Mouse (Mus musculus) forebrain, embryonic 11.5 days (tissue): ENCODE data around the gene Coro1c. TPM values are rescaled to one million over a fixed set of nuclear protein-coding genes. Genes with fewer than 3 reads are reported as not detected.

Source experiments
- ATAC-seq: fragments of 200-750 bp; cut with Nextera tagmentation; replicated peaks from 2 replicates; pipeline ENCODE4 v1.8.0; 2017; ENCODE audit warnings: moderate TSS enrichment; ENCODE audit not compliant: low FRiP score
- DNase-seq: peaks from one replicate; pipeline ENCODE4 v3.0.0-alpha.2; 2017; ENCODE audit warnings: low spot score
- H3K27ac ChIP-seq: fragments of 300-500 bp; sonication (generic); 2 replicates; pipeline ENCODE4 v1.5.1; 2014; ENCODE audit warnings: low read depth, low read length
- H3K27me3 ChIP-seq: fragments of 300-500 bp; sonication (generic); 2 replicates; pipeline ENCODE4 v1.6.1; 2014; ENCODE audit warnings: mild to moderate bottlenecking, low read length, mixed read lengths; ENCODE audit not compliant: control insufficient read depth, insufficient read depth
- H3K36me3 ChIP-seq: fragments of 300-500 bp; sonication (generic); 2 replicates; pipeline ENCODE4 v1.6.1; 2014; ENCODE audit warnings: mild to moderate bottlenecking, low read length, moderate library complexity, mixed read lengths; ENCODE audit not compliant: control insufficient read depth, insufficient read depth
- H3K4me1 ChIP-seq: fragments of 300-500 bp; sonication (generic); replicated peaks from 2 replicates; pipeline ENCODE4 v1.6.1; 2014; ENCODE audit warnings: low read length, mixed read lengths; ENCODE audit not compliant: control insufficient read depth, insufficient read depth
- H3K4me2 ChIP-seq: fragments of 300-500 bp; sonication (generic); 2 replicates; pipeline ENCODE4 v1.6.1; 2014; ENCODE audit warnings: low read depth, mild to moderate bottlenecking, low read length, moderate library complexity, mixed read lengths; ENCODE audit not compliant: severe bottlenecking
- H3K4me3 ChIP-seq: fragments of 300-500 bp; sonication (generic); 2 replicates; pipeline ENCODE4 v1.5.1; 2014; ENCODE audit warnings: low read depth, low read length
- H3K9ac ChIP-seq: fragments of 300-500 bp; sonication (generic); 2 replicates; pipeline ENCODE4 v1.6.1; 2014; ENCODE audit warnings: low read length
- H3K9me3 ChIP-seq: fragments of 300-500 bp; sonication (generic); 2 replicates; pipeline ENCODE4 v1.6.1; 2016; ENCODE audit warnings: low read length, mixed read lengths; ENCODE audit not compliant: control insufficient read depth
- WGBS: fragments of 180-500 bp; shearing (Covaris S2); extraction: QIAGEN DNeasy Blood & Tissue Kit; methylation state at CpG from one replicate; pipeline ENCODE4 v1.1.7; 2014; 5-methylcytosine and 5-hydroxymethylcytosine counted together
- polyA plus RNA-seq: library from polyadenylated mRNA; unstranded; fragments of >200 nt; fragmentation: Nextera tagmentation; extraction: Ambion mirVana; gene quantifications from 2 replicates; pipeline ENCODE4 v1.2.1, GENCODE M21; 2014

Coro1c gene
- polyA plus RNA-seq, 1 experiment from 2014 or later, result 231 TPM

- Histone ChIP-seq H3K27me3 (no peaks in the 10 kb centered on the region), H3K27ac (no peak overlapping the region), H3K4me1 (no peaks in the 10 kb centered on the region), H3K4me2 (no peak overlapping the region), H3K36me3 (no peaks in the 10 kb centered on the region), H3K9me3 (no peaks in the 10 kb centered on the region; the same call in 1 of the 2 replicates), H3K9ac (no peak overlapping the region), H3K4me3 (no peak overlapping the region)
- DNase-seq, result no peak
- ATAC-seq, result no peak
- WGBS, result 46% methylated on average over 10 of the region's 10 CpGs
Observed at GRCm38 (mm10) chr5:113806414-113806813, 102.1 kb downstream of the Coro1c start.

GRCm38 (mm10) chr5:113805301-113805700 is 103.3 kb downstream of the Coro1c start:
- Histone ChIP-seq H3K9ac (no peak overlapping the region), H3K9me3 (no peaks in the 10 kb centered on the region), H3K4me2 (no peak overlapping the region), H3K27ac (no peak overlapping the region), H3K36me3 (no peaks in the 10 kb centered on the region), H3K4me1 (peaks cover 3% of the 10 kb centered on the region; the same call in 1 of the 2 replicates), H3K4me3 (no peak overlapping the region), H3K27me3 (peaks cover 2% of the 10 kb centered on the region; the same call in 1 of the 2 replicates)
- no peak for DNase-seq
- ATAC-seq, result no peak
- 89% methylated on average over 9 of the region's 9 CpGs for WGBS

- Histone ChIP-seq H3K4me2 (no peak overlapping the region), H3K9me3 (no peaks in the 10 kb centered on the region), H3K9ac (no peak overlapping the region), H3K4me1 (peaks cover 5% of the 10 kb centered on the region; the same call in 1 of the 2 replicates), H3K27me3 (peaks cover 2% of the 10 kb centered on the region; the same call in 1 of the 2 replicates), H3K36me3 (no peaks in the 10 kb centered on the region), H3K4me3 (no peak overlapping the region), H3K27ac (no peak overlapping the region)
- 64% methylated on average over 7 of the region's 7 CpGs for WGBS
- no peak for DNase-seq
- no peak for ATAC-seq
Observed at GRCm38 (mm10) chr5:113804395-113804966, 104.1 kb downstream of the Coro1c start.

- peaks cover 2% of the 10 kb centered on the region; the same call in 1 of the 2 replicates for H3K27me3 ChIP-seq
- WGBS, result 4% methylated on average over 11 of the region's 11 CpGs
- DNase-seq (peak; percentile 77), ATAC-seq (peak; percentile 65; the same call in 1 of the 2 replicates)
- H3K4me2 ChIP-seq, result peak within 1 kb of the TSS; percentile 15; the same call in 1 of the 2 replicates
- H3K9ac ChIP-seq, result peak within 1 kb of the TSS; percentile 17; the same call in 1 of the 2 replicates
- H3K36me3 ChIP-seq, result no peaks in the 10 kb centered on the region
- peaks cover 7% of the 10 kb centered on the region; the same call in 1 of the 2 replicates for H3K4me1 ChIP-seq
- H3K9me3 ChIP-seq, result no peaks in the 10 kb centered on the region
- 0 out of 2 replicates have a peak within 1 kb of the TSS, but pooled peaks have one; percentile 4 for H3K4me3 ChIP-seq
- H3K27ac ChIP-seq, result no peak within 1 kb of the TSS
Observed at GRCm38 (mm10) chr5:113800280-113800679, 108.3 kb downstream of the Coro1c start, which contains the start of gene Tmem119. Gene Tmem119 (minus strand): TSS chr5:113800516.

- H3K27ac ChIP-seq, result no peak overlapping the region
- 53% methylated on average over 5 of the region's 5 CpGs for WGBS
- peaks cover 2% of the 10 kb centered on the region; the same call in 1 of the 2 replicates for H3K27me3 ChIP-seq
- 0 out of 2 replicates have a peak overlapping the region, but pooled peaks have one; percentile 15 for H3K4me2 ChIP-seq
- no peak for ATAC-seq
- DNase-seq, result no peak
- H3K9me3 ChIP-seq, result no peaks in the 10 kb centered on the region
- H3K36me3 ChIP-seq, result no peaks in the 10 kb centered on the region
- no peak overlapping the region for H3K9ac ChIP-seq
- 0 out of 2 replicates have a peak overlapping the region, but pooled peaks have one; percentile 4 for H3K4me3 ChIP-seq
- H3K4me1 ChIP-seq, result peaks cover 7% of the 10 kb centered on the region; the same call in 1 of the 2 replicates
Observed at GRCm38 (mm10) chr5:113799691-113800090, 108.9 kb downstream of the Coro1c start.

GRCm38 (mm10) chr5:113798525-113798924 is 110.0 kb downstream of the Coro1c start:
- H3K4me2 ChIP-seq, result no peak overlapping the region
- no peaks in the 10 kb centered on the region for H3K9me3 ChIP-seq
- H3K36me3 ChIP-seq, result no peaks in the 10 kb centered on the region
- H3K4me3 ChIP-seq, result no peak overlapping the region
- peaks cover 2% of the 10 kb centered on the region; the same call in 1 of the 2 replicates for H3K27me3 ChIP-seq
- H3K9ac ChIP-seq, result no peak overlapping the region
- no peak overlapping the region for H3K27ac ChIP-seq
- ATAC-seq (no peak), DNase-seq (no peak)
- WGBS, result 85% methylated on average over 9 of the region's 9 CpGs
- H3K4me1 ChIP-seq, result peaks cover 7% of the 10 kb centered on the region; the same call in 1 of the 2 replicates

- H3K27ac ChIP-seq, result no peak overlapping the region
- peaks cover 2% of the 10 kb centered on the region; the same call in 1 of the 2 replicates for H3K27me3 ChIP-seq
- no peaks in the 10 kb centered on the region for H3K9me3 ChIP-seq
- ATAC-seq (no peak), DNase-seq (no peak)
- peaks cover 7% of the 10 kb centered on the region; the same call in 1 of the 2 replicates for H3K4me1 ChIP-seq
- no peak overlapping the region for H3K4me3 ChIP-seq
- 9% methylated on average over 19 of the region's 19 CpGs for WGBS
- no peaks in the 10 kb centered on the region for H3K36me3 ChIP-seq
- no peak overlapping the region for H3K9ac ChIP-seq
- no peak overlapping the region; the same call in 1 of the 2 replicates for H3K4me2 ChIP-seq
Observed at GRCm38 (mm10) chr5:113797149-113797882, 111.2 kb downstream of the Coro1c start.

- Histone ChIP-seq H3K4me3 (no peak overlapping the region), H3K4me1 (peaks cover 7% of the 10 kb centered on the region; the same call in 1 of the 2 replicates), H3K36me3 (no peaks in the 10 kb centered on the region), H3K4me2 (peak overlapping the region; percentile 15; the same call in 1 of the 2 replicates), H3K27ac (no peak overlapping the region), H3K9ac (no peak overlapping the region), H3K27me3 (peaks cover 2% of the 10 kb centered on the region; the same call in 1 of the 2 replicates), H3K9me3 (no peaks in the 10 kb centered on the region)
- ATAC-seq (no peak), DNase-seq (peak; percentile 82)
- 8% methylated on average over 13 of the region's 13 CpGs for WGBS
Observed at GRCm38 (mm10) chr5:113796401-113797148, 112.0 kb downstream of the Coro1c start.
